Mouse (Mus musculus) forebrain, embryonic 12.5 days (tissue): ENCODE data around the gene Stx18. TPM values are rescaled to one million over a fixed set of nuclear protein-coding genes. Genes with fewer than 3 reads are reported as not detected.

Experiments used
- ATAC-seq: fragments of 200-750 bp; cut with Nextera tagmentation; 2 replicates; pipeline ENCODE4 v1.8.0; 2017; ENCODE audit warnings: moderate TSS enrichment; ENCODE audit not compliant: low FRiP score
- H3K27ac ChIP-seq: fragments of 300-500 bp; sonication (generic); 2 replicates; pipeline ENCODE4 v1.5.1; 2016; ENCODE audit warnings: mild to moderate bottlenecking
- H3K27me3 ChIP-seq: fragments of 300-500 bp; sonication (generic); 2 replicates; pipeline ENCODE4 v1.6.1; 2016; ENCODE audit warnings: mild to moderate bottlenecking
- H3K36me3 ChIP-seq: fragments of 300-500 bp; sonication (generic); replicated peaks from 2 replicates; pipeline ENCODE4 v1.6.1; 2016; ENCODE audit warnings: mild to moderate bottlenecking
- H3K4me1 ChIP-seq: fragments of 300-500 bp; sonication (generic); 2 replicates; pipeline ENCODE4 v1.6.1; 2016
- H3K4me2 ChIP-seq: fragments of 300-500 bp; sonication (generic); 2 replicates; pipeline ENCODE4 v1.6.1; 2016; ENCODE audit warnings: mild to moderate bottlenecking, moderate library complexity
- H3K4me3 ChIP-seq: fragments of 300-500 bp; sonication (generic); replicated peaks from 2 replicates; pipeline ENCODE4 v1.5.1; 2016; ENCODE audit warnings: mild to moderate bottlenecking
- H3K9ac ChIP-seq: fragments of 300-500 bp; sonication (generic); 2 replicates; pipeline ENCODE4 v1.6.1; 2016; ENCODE audit warnings: mild to moderate bottlenecking
- H3K9me3 ChIP-seq: fragments of 300-500 bp; sonication (generic); 2 replicates; pipeline ENCODE4 v1.6.1; 2016
- WGBS: fragments of 180-500 bp; shearing (Covaris S2); methylation state at CpG from one replicate; pipeline ENCODE4 v1.1.7; 2016; 5-methylcytosine and 5-hydroxymethylcytosine counted together
- polyA plus RNA-seq: library from polyadenylated mRNA; unstranded; fragments of >200 nt; fragmentation: Nextera tagmentation; extraction: Ambion mirVana; gene quantifications from 2 replicates; pipeline ENCODE4 v1.2.1, GENCODE M21; 2016

The Stx18 gene
- polyA plus RNA-seq, 1 experiment from 2014 or later = 41.6 TPM

GRCm38 (mm10) chr5:38083362-38083761, 44.8 kb downstream of the Stx18 start:
- Histone ChIP-seq H3K9ac (no peak overlapping the region), H3K4me1 (peaks cover 27% of the 10 kb centered on the region), H3K4me3 (no peak overlapping the region), H3K27ac (no peak overlapping the region), H3K36me3 (no peaks in the 10 kb centered on the region), H3K9me3 (no peaks in the 10 kb centered on the region), H3K27me3 (peaks cover 15% of the 10 kb centered on the region), H3K4me2 (no peak overlapping the region)
- no peak for ATAC-seq
- 30% methylated on average over 5 of the region's 5 CpGs for WGBS

GRCm38 (mm10) chr5:38084616-38085015, 46.1 kb downstream of the Stx18 start:
- Histone ChIP-seq H3K4me3 (no peak overlapping the region), H3K27ac (no peak overlapping the region), H3K27me3 (peaks cover 17% of the 10 kb centered on the region), H3K4me2 (no peak overlapping the region), H3K9ac (no peak overlapping the region), H3K4me1 (peaks cover 27% of the 10 kb centered on the region), H3K36me3 (no peaks in the 10 kb centered on the region), H3K9me3 (no peaks in the 10 kb centered on the region)
- no peak for ATAC-seq
- 8% methylated on average over 8 of the region's 8 CpGs for WGBS

GRCm38 (mm10) chr5:38085561-38086392, 47.2 kb downstream of the Stx18 start:
- Histone ChIP-seq H3K27me3 (peaks cover 18% of the 10 kb centered on the region), H3K36me3 (no peaks in the 10 kb centered on the region), H3K9me3 (no peaks in the 10 kb centered on the region), H3K4me2 (no peak overlapping the region; the same call in 1 of the 2 replicates), H3K27ac (no peak overlapping the region), H3K4me3 (no peak overlapping the region), H3K9ac (0 out of 2 replicates have a peak overlapping the region, but pooled peaks have one; percentile 12), H3K4me1 (peaks cover 37% of the 10 kb centered on the region)
- ATAC-seq = 0 out of 2 replicates have a peak, but pooled peaks have one; percentile 53
- WGBS = 10% methylated on average over 10 of the region's 10 CpGs

GRCm38 (mm10) chr5:38090111-38090510, 51.6 kb downstream of the Stx18 start:
- Histone ChIP-seq H3K4me2 (no peak overlapping the region), H3K36me3 (no peaks in the 10 kb centered on the region), H3K27ac (no peak overlapping the region), H3K4me1 (peaks cover 17% of the 10 kb centered on the region), H3K4me3 (no peak overlapping the region), H3K9me3 (no peaks in the 10 kb centered on the region), H3K27me3 (peaks cover 13% of the 10 kb centered on the region; the same call in 1 of the 2 replicates), H3K9ac (no peak overlapping the region; the same call in 1 of the 2 replicates)
- no peak for ATAC-seq
- 72% methylated on average over 3 of the region's 3 CpGs for WGBS

- no peaks in the 10 kb centered on the region for H3K36me3 ChIP-seq
- no peak overlapping the region for H3K4me2 ChIP-seq
- ATAC-seq = no peak
- H3K27ac ChIP-seq = no peak overlapping the region
- H3K4me1 ChIP-seq = peaks cover 15% of the 10 kb centered on the region
- 54% methylated on average over 3 of the region's 3 CpGs for WGBS
- H3K4me3 ChIP-seq = no peak overlapping the region
- H3K27me3 ChIP-seq = peaks cover 11% of the 10 kb centered on the region; the same call in 1 of the 2 replicates
- H3K9ac ChIP-seq = no peak overlapping the region
- H3K9me3 ChIP-seq = no peaks in the 10 kb centered on the region
Observed at GRCm38 (mm10) chr5:38090581-38090980, 52.0 kb downstream of the Stx18 start.

GRCm38 (mm10) chr5:38091046-38091965, 52.8 kb downstream of the Stx18 start:
- no peaks in the 10 kb centered on the region for H3K9me3 ChIP-seq
- peak; percentile 58; the same call in 1 of the 2 replicates for ATAC-seq
- 74% methylated on average over 8 of the region's 8 CpGs for WGBS

GRCm38 (mm10) chr5:38091966-38092304, 53.4 kb downstream of the Stx18 start:
- Histone ChIP-seq H3K4me1 (peaks cover 10% of the 10 kb centered on the region; the same call in 1 of the 2 replicates), H3K4me3 (no peak overlapping the region), H3K27ac (no peak overlapping the region), H3K9me3 (no peaks in the 10 kb centered on the region), H3K27me3 (peaks cover 10% of the 10 kb centered on the region; the same call in 1 of the 2 replicates), H3K9ac (no peak overlapping the region), H3K36me3 (no peaks in the 10 kb centered on the region), H3K4me2 (no peak overlapping the region)
- no peak for ATAC-seq
- 66% methylated on average over 2 of the region's 2 CpGs for WGBS

More at GRCm38 (mm10) chr5:38091046-38091965, 52.8 kb downstream of the Stx18 start:
- Histone ChIP-seq H3K27ac (no peak overlapping the region), H3K4me2 (no peak overlapping the region), H3K36me3 (no peaks in the 10 kb centered on the region), H3K9ac (no peak overlapping the region), H3K27me3 (peaks cover 10% of the 10 kb centered on the region; the same call in 1 of the 2 replicates), H3K4me3 (no peak overlapping the region), H3K4me1 (peaks cover 10% of the 10 kb centered on the region; the same call in 1 of the 2 replicates)

GRCm38 (mm10) chr5:38094331-38094730, 55.8 kb downstream of the Stx18 start:
- Histone ChIP-seq H3K4me1 (peaks cover 10% of the 10 kb centered on the region; the same call in 1 of the 2 replicates), H3K4me2 (no peak overlapping the region), H3K36me3 (no peaks in the 10 kb centered on the region), H3K27me3 (0 out of 2 replicates have a peak, but pooled peaks cover 3% of the 10 kb centered on the region), H3K4me3 (no peak overlapping the region), H3K9me3 (no peaks in the 10 kb centered on the region), H3K9ac (no peak overlapping the region), H3K27ac (no peak overlapping the region)
- ATAC-seq = no peak
- WGBS = 91% methylated on average over 2 of the region's 2 CpGs

GRCm38 (mm10) chr5:38097501-38098093, 59.1 kb downstream of the Stx18 start:
- WGBS = 74% methylated on average over 4 of the region's 4 CpGs
- Histone ChIP-seq H3K36me3 (no peaks in the 10 kb centered on the region), H3K9me3 (no peaks in the 10 kb centered on the region), H3K4me1 (no peaks in the 10 kb centered on the region), H3K9ac (no peak overlapping the region), H3K4me3 (no peak overlapping the region), H3K27me3 (no peaks in the 10 kb centered on the region), H3K4me2 (no peak overlapping the region), H3K27ac (no peak overlapping the region)
- ATAC-seq = no peak

GRCm38 (mm10) chr5:38099139-38099676, 60.7 kb downstream of the Stx18 start:
- WGBS = 70% methylated on average over 2 of the region's 2 CpGs
- no peak overlapping the region for H3K4me3 ChIP-seq
- H3K9me3 ChIP-seq = no peaks in the 10 kb centered on the region
- H3K4me2 ChIP-seq = no peak overlapping the region
- H3K36me3 ChIP-seq = no peaks in the 10 kb centered on the region
- no peak overlapping the region for H3K9ac ChIP-seq
- H3K27ac ChIP-seq = no peak overlapping the region
- no peaks in the 10 kb centered on the region for H3K27me3 ChIP-seq
- H3K4me1 ChIP-seq = no peaks in the 10 kb centered on the region
- no peak for ATAC-seq

GRCm38 (mm10) chr5:38102945-38103344, 64.4 kb downstream of the Stx18 start:
- WGBS = 83% methylated on average over 2 of the region's 2 CpGs
- H3K36me3 ChIP-seq = no peaks in the 10 kb centered on the region
- no peak overlapping the region for H3K4me2 ChIP-seq
- H3K27me3 ChIP-seq = no peaks in the 10 kb centered on the region
- no peak overlapping the region for H3K9ac ChIP-seq
- no peaks in the 10 kb centered on the region for H3K9me3 ChIP-seq
- H3K4me1 ChIP-seq = no peaks in the 10 kb centered on the region
- ATAC-seq = no peak
- no peak overlapping the region for H3K4me3 ChIP-seq
- H3K27ac ChIP-seq = no peak overlapping the region
